Mouse (Mus musculus): ENCODE measurements around the gene Rpe.

DNA sequence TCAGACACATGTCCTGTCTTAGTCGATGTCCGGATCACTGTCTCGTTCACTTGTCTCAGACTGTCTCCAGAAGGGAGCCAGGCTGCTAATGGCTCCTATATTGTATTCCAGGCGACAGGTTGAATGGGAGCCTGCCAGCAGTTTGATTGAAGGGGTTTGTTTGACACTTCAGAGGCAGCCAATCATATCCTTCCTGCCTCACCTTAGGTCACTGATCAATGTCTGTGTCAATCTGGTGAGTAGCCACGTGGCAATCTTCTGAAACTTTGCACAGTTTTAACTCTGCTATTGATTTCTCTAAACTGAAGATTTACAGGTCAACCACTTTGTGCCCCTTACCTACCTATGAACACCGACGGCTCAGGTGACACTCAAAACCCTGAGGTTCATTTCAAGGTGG lies 29.2 kb upstream of the Rpe start:
- TF ChIP-seq CTCF (conservative IDR thresholded peaks at IDR 0.05; ENCODE audit: insufficient read depth, insufficient read length, low read depth, low read length) (no peak), POLR2A (IDR thresholded peaks at IDR 0.05; ENCODE audit: low read depth, low read length) (no peak)
